Mouse (Mus musculus) intestine, embryonic 15.5 days (tissue): ENCODE measurements around the gene Ifi208. TPM values are rescaled to one million over a fixed set of nuclear protein-coding genes. Genes with fewer than 3 reads are reported as not detected.
"Not testable (repeated sequence)": the region's sequence is repeated elsewhere in the genome, so short reads cannot be mapped to it uniquely, and the experiment has no call there.

Source experiments
- ATAC-seq: fragments of 200-750 bp; cut with Nextera tagmentation; 2 replicates; pipeline ENCODE4 v1.8.0; 2017; ENCODE audit warnings: moderate TSS enrichment, moderate library complexity
- H3K27ac ChIP-seq: fragments of 300-500 bp; sonication (generic); 2 replicates; pipeline ENCODE4 v1.5.1; 2015; ENCODE audit warnings: mild to moderate bottlenecking, inconsistent platforms
- H3K27me3 ChIP-seq: fragments of 300-500 bp; sonication (generic); replicated peaks from 2 replicates; pipeline ENCODE4 v1.6.1; 2015; ENCODE audit warnings: inconsistent platforms
- H3K36me3 ChIP-seq: fragments of 300-500 bp; sonication (generic); 2 replicates; pipeline ENCODE4 v1.6.1; 2015; ENCODE audit warnings: inconsistent platforms
- H3K4me1 ChIP-seq: fragments of 300-500 bp; sonication (generic); replicated peaks from 2 replicates; pipeline ENCODE4 v1.6.1; 2015; ENCODE audit warnings: inconsistent platforms
- H3K4me2 ChIP-seq: fragments of 300-500 bp; sonication (generic); replicated peaks from 2 replicates; pipeline ENCODE4 v1.6.1; 2015; ENCODE audit warnings: mild to moderate bottlenecking, inconsistent platforms
- H3K4me3 ChIP-seq: fragments of 300-500 bp; sonication (generic); replicated peaks from 2 replicates; pipeline ENCODE4 v1.5.1; 2015; ENCODE audit warnings: inconsistent platforms
- H3K9ac ChIP-seq: fragments of 300-500 bp; sonication (generic); 2 replicates; pipeline ENCODE4 v1.6.1; 2015; ENCODE audit warnings: inconsistent platforms
- H3K9me3 ChIP-seq: fragments of 300-500 bp; sonication (generic); 2 replicates; pipeline ENCODE4 v1.6.1; 2016; ENCODE audit warnings: inconsistent platforms
- WGBS: fragments of 180-500 bp; shearing (Covaris S2); methylation state at CpG from one replicate; pipeline ENCODE4 v1.1.7; 2015; 5-methylcytosine and 5-hydroxymethylcytosine counted together
- polyA plus RNA-seq: library from polyadenylated mRNA; unstranded; fragments of >200 nt; fragmentation: Nextera tagmentation; extraction: Ambion mirVana; gene quantifications from 2 replicates; pipeline ENCODE4 v1.2.1, GENCODE M21; 2015

Gene Ifi208
- polyA plus RNA-seq = 0.05 and 0.08 TPM in 2 replicates

DNA sequence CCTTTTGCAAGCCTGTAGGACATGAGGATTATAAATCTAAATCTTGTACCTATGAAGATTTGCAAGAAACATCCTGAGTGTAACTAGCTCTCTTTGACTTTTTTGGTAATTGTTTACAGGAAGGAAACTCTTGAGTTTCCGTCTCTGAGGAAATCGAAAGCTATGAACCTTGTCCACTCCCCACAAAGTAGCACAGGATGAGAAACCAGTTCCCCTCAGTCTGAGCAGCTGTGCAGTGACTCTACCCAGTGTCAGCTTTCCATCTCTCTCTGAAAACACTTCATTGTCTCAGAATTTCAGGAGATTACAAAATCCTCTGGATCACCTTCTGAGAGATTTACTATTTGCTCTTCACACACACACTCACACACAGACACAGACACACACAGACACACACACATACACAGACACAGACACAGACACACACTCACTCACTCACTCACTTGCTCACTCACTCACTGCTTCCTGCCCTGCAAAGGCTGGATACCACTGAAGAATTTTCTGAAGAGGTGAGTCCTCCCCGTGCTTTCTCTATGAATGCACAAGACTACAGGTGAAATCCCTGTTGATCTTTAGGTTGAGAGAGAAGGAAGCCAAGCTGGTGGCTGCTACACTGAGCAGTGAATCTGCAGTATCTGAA, at the start of gene Ifi208:
Gene Ifi208 (plus strand): TSS at position 218 of the 640 bp plus-strand sequence.
- not testable (repeated sequence) for H3K9ac ChIP-seq, H3K4me2 ChIP-seq, H3K27me3 ChIP-seq, ATAC-seq, H3K9me3 ChIP-seq, H3K4me3 ChIP-seq, H3K36me3 ChIP-seq, H3K27ac ChIP-seq, H3K4me1 ChIP-seq
- 34% methylated on average over 3 of the region's 3 CpGs for WGBS

DNA sequence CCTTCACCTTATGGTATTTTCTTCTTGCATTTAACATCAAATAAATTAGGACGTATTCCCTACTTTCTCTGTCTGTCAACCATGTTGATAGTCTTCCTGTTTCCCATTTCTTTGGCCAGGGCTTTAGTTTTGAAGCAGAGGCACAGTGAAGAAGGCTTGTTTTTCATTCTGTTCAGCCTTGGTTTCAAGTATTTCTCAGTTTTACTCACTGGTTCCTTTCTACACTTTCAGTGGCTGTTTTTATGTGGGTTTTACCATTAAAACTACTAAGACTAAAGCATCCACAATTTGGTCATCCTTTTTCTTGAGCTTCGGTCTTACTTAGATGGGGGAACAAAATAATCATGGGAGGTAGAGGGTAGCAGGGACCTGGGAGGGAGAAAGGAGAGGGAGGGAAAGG, 49.4 kb upstream of the Ifi208 start:
- Histone ChIP-seq H3K9ac (no peak overlapping the region), H3K9me3 (no peaks in the 10 kb centered on the region), H3K4me3 (no peak overlapping the region), H3K36me3 (no peaks in the 10 kb centered on the region), H3K27me3 (no peaks in the 10 kb centered on the region), H3K4me2 (no peak overlapping the region), H3K27ac (no peak overlapping the region), H3K4me1 (no peaks in the 10 kb centered on the region)
- WGBS = 80% methylated on average over 2 of the region's 2 CpGs
- no peak for ATAC-seq

DNA sequence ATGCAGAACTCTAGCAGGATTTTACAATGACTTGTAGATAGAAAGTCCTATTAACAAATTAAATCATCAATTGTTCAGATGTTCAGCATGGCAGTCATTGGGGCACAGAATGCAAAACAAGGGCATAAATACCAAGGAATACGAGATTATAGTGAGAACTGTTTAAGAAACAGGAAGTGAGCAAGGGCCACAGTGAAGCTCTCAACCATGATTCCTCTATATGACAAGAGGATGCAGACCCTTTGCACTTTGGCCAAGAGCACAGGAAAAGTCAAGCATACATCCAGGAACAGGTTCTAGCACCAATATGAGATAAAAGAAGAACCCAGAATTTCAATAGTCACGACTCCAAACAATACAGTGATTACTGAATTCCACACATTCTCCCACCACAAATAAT, 46.8 kb upstream of the Ifi208 start:
- no peak overlapping the region for H3K4me2 ChIP-seq
- no peak for ATAC-seq
- H3K9ac ChIP-seq = no peak overlapping the region
- H3K27me3 ChIP-seq = no peaks in the 10 kb centered on the region
- H3K4me3 ChIP-seq = no peak overlapping the region
- 71% methylated on average over 2 of the region's 2 CpGs for WGBS
- H3K36me3 ChIP-seq = no peaks in the 10 kb centered on the region
- no peaks in the 10 kb centered on the region for H3K4me1 ChIP-seq
- no peaks in the 10 kb centered on the region for H3K9me3 ChIP-seq
- H3K27ac ChIP-seq = no peak overlapping the region

DNA sequence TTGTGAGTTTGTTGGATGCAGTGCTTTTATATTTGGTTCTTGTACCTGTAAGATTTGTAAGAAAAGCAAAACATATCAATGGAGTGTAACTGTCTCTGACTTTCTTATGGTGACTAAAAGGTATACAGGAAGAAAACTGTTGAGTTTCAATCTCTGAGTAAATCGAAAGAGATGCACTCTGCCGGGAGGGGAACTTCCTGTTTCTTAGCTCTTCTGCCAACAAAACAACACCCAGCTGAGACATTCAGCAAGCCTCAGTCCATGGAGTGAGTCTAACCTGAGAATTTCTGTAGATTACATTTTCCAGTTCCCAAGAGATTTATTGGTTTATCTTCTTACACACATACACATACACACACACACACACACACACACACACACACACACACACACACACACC, 42.9 kb upstream of the Ifi208 start, which contains the start of gene Ifi209:
Gene Ifi209 (plus strand): TSS at position 296 of the 400 bp plus-strand sequence.
- H3K36me3 ChIP-seq, ATAC-seq, H3K9ac ChIP-seq, H3K9me3 ChIP-seq, H3K27ac ChIP-seq, H3K4me3 ChIP-seq, H3K4me2 ChIP-seq, H3K27me3 ChIP-seq, H3K4me1 ChIP-seq: not testable (repeated sequence)
- 83% methylated on average over 2 of the region's 2 CpGs for WGBS

DNA sequence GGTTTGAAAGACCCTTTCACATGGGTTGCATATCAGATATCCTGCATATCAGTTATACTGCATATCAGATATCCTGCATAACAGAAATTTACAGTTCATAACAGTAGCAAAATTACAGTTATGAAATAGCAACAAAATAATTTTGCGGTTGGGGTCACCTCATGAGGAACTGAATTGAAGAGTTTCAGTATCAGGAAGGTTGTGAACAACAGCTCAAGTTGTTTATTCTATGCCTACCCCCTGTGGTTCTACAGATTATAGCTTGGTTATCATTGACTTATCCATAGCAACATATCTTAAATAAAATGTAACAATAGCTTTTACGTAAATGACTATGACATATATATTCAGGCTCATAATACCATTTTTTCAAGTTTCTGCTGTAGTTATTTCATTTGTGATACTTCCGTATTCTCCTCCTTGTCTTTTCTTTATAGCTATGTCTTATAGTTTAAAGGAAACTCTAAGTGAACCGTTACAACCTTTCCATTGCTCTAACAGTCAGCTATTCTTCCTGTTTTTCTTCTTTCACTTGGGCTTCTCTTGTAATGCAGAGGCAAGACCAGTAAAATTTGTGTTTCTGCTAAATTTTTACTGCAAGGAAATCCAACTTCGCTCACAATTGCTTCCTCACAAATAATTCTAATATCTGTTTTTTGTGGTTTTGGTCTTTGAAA, 39.4 kb upstream of the Ifi208 start:
- 90% methylated on average over 5 of the region's 5 CpGs for WGBS
- ATAC-seq = no peak
- H3K27ac ChIP-seq = no peak overlapping the region
- no peak overlapping the region for H3K9ac ChIP-seq
- no peaks in the 10 kb centered on the region for H3K36me3 ChIP-seq
- H3K4me3 ChIP-seq = no peak overlapping the region
- no peak overlapping the region for H3K4me2 ChIP-seq
- H3K9me3 ChIP-seq = no peaks in the 10 kb centered on the region
- H3K27me3 ChIP-seq = no peaks in the 10 kb centered on the region
- H3K4me1 ChIP-seq = no peaks in the 10 kb centered on the region

DNA sequence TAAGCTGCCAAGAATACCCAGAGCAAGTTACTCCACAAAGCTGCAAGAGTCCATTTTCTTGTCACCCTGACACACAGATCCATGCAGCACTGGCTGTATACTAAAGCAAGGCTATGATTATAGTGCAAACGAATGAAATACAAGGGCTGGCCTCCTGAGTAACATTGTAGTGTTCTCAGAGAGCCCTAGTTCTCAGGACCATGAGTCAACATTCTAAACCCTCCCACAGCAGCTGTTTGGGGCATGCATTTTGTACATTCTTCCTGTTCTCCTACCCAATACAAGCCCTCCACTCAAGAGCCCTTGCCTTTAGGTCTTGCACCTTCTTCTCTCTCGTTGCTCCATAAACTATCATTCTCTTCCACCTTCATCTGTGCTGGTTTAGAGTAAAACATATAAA, 28.1 kb upstream of the Ifi208 start:
- Histone ChIP-seq H3K27me3 (no peaks in the 10 kb centered on the region), H3K27ac (no peak overlapping the region), H3K36me3 (no peaks in the 10 kb centered on the region), H3K4me2 (no peak overlapping the region), H3K9me3 (no peaks in the 10 kb centered on the region), H3K4me1 (no peaks in the 10 kb centered on the region), H3K9ac (no peak overlapping the region), H3K4me3 (no peak overlapping the region)
- no peak for ATAC-seq
- 83% methylated on average over 2 of the region's 2 CpGs for WGBS

DNA sequence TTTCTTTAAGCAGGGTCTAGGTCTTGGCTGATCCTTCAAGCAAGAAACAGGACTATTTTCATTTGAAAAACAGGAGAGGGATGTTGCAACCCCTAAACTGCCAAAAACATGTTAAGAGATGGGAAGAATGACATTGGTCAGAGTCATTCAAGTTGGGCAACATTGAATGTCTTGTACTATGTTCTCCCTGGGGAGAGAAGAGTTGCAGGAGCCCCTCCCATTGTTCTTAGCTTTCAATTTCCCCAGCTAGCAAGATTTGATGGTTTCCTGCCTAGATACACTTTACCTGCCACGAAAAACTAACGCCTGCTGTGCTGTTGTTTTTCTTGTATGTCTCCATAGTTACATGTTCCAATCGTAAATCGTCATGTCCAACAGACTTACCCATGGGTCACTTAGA, 15.5 kb upstream of the Ifi208 start:
- Histone ChIP-seq H3K4me3 (no peak overlapping the region), H3K36me3 (no peaks in the 10 kb centered on the region), H3K4me2 (no peak overlapping the region), H3K27ac (no peak overlapping the region), H3K4me1 (no peaks in the 10 kb centered on the region), H3K9me3 (no peaks in the 10 kb centered on the region), H3K9ac (no peak overlapping the region), H3K27me3 (no peaks in the 10 kb centered on the region)
- WGBS = 75% methylated on average over 4 of the region's 4 CpGs
- ATAC-seq = no peak

DNA sequence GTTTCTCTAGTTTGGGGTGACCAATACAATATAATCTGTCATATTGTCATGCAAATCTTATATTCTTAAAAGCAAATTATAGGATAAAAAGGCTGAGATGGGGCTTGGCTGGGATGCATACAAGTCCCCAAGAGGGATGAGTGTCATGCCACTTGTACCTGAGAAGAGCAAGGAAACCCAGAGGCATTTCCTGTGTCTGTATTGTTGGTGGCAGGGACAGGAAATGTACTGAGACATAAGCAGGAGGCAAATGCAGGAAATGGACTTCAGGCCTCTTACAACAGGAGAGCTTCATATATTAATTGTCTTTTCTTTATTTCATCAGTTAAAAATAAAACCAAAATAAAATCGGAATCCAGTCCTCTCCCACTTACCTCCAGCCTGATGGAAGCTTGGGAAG, 5.1 kb downstream of the Ifi208 start:
- not testable (repeated sequence) for H3K4me3 ChIP-seq, H3K9me3 ChIP-seq, H3K36me3 ChIP-seq, H3K27me3 ChIP-seq, H3K27ac ChIP-seq, H3K9ac ChIP-seq, H3K4me2 ChIP-seq, ATAC-seq, H3K4me1 ChIP-seq
- 78% methylated on average over 1 of the region's 1 CpGs for WGBS

DNA sequence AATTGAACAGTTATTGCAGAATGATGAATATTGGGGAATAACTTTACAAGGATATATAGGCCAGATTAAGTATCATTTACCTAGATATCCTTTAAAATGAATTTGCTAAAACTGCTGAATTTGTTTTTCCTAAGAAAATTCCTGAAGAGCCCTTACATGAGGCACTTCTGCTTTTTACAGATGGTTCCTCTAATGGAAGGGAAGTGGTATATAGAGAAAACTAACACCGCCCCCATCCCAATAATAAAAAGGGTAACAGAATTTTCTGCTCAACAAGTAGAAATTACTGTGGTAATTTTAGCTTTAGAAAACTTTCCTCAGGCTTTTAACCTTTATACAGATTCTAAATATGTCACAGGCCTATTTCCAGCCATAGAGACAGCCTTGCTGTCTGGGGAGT, 20.8 kb downstream of the Ifi208 start:
- Histone ChIP-seq H3K27ac (no peak overlapping the region), H3K27me3 (no peaks in the 10 kb centered on the region), H3K4me3 (no peak overlapping the region), H3K4me2 (no peak overlapping the region), H3K36me3 (no peaks in the 10 kb centered on the region), H3K9me3 (no peaks in the 10 kb centered on the region), H3K4me1 (no peaks in the 10 kb centered on the region), H3K9ac (no peak overlapping the region)
- ATAC-seq = no peak
- WGBS = 89% methylated on average over 1 of the region's 1 CpGs

DNA sequence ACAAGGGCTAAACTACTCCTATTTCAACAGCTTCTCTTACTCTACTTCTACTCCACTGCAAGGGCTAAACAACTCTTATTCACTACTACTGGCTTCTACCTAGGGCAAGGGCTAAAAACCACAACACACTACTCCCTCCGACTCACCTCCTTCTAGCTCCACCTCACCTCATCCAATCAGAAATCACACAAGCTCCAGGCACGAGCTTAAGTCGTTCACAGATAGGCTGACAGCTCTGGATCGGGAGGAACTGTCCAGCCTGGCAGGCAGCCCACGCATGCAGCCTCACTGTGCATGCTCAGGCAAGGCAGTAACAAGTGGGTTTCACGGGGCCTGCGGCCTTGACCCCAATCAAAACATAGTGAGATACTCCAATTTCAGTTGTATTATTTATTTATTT, 59.7 kb downstream of the Ifi208 start:
- Histone ChIP-seq H3K27ac (no peak overlapping the region), H3K4me3 (no peak overlapping the region), H3K27me3 (no peaks in the 10 kb centered on the region), H3K36me3 (no peaks in the 10 kb centered on the region), H3K9ac (no peak overlapping the region), H3K9me3 (no peaks in the 10 kb centered on the region), H3K4me2 (no peak overlapping the region), H3K4me1 (no peaks in the 10 kb centered on the region)
- 11% methylated on average over 7 of the region's 7 CpGs for WGBS
- peak; percentile 25; the same call in 1 of the 2 replicates for ATAC-seq

DNA sequence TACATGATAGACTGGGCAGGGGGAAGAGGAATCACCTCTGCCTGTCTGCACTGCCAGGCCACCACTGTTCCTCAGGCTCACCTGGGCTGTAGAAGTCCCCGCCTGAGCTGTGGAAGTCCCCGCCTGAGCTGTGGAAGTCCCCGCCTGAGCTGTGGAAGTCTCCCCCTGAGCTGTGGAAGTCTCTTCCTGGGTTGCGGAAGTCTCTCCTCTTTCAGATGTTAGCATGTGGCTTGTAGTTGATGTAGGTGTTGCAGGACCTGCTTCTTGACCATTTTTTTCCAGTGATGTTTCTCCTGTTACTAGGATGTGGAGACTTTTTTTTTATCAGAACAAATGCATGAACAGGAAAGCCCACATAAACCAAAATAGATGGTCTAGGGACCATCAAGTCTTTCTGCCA, 61.5 kb downstream of the Ifi208 start:
- WGBS = 83% methylated on average over 4 of the region's 4 CpGs
- not testable (repeated sequence) for H3K27ac ChIP-seq, H3K9ac ChIP-seq, H3K4me3 ChIP-seq, H3K36me3 ChIP-seq, H3K4me2 ChIP-seq, ATAC-seq, H3K4me1 ChIP-seq, H3K27me3 ChIP-seq, H3K9me3 ChIP-seq

DNA sequence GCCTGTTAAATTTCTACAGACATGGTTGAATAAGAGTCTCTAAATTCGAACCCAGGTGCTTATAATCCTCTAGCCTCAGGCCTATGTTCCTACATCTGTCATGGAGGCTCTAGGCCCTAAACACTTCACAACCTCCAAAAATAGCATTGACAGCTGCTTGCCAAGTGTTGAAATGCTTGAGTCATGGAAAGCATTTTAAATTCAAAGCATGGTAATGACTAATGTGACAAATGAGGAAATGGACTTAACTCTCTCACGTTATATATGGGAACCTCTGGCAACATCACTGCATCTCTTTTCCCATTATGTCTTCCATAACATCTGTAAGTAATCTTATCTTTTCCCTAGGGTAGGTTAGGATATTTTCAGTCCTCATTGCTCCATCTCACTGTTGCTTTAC, 63.5 kb downstream of the Ifi208 start:
- no peak for ATAC-seq
- Histone ChIP-seq H3K27ac (no peak overlapping the region), H3K9ac (no peak overlapping the region), H3K4me2 (no peak overlapping the region), H3K36me3 (no peaks in the 10 kb centered on the region), H3K4me1 (no peaks in the 10 kb centered on the region), H3K9me3 (no peaks in the 10 kb centered on the region), H3K4me3 (no peak overlapping the region), H3K27me3 (no peaks in the 10 kb centered on the region)
- WGBS = 74% methylated on average over 2 of the region's 2 CpGs

DNA sequence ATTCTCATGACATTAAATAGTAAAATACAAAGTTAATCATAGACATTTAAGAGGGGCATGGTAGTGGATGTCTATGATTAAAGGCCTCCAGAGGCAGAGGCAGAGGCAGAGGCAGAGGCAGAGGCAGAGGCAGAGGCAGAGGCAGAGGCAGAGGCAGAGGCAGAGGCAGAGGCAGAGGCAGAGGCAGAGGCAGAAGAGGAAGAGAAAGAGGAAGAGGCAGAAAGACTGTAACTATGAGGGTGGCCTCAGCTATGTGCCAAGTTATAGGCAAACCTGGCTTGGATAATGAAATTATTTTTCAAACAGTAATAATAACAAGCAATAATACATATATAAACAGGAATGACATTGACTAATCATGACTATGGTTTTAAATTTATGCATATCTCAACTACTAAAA, 67.1 kb downstream of the Ifi208 start:
- no peak for ATAC-seq
- no peaks in the 10 kb centered on the region for H3K4me1 ChIP-seq
- H3K9ac ChIP-seq = no peak overlapping the region
- no peaks in the 10 kb centered on the region for H3K9me3 ChIP-seq
- H3K27me3 ChIP-seq = no peaks in the 10 kb centered on the region
- no peaks in the 10 kb centered on the region for H3K36me3 ChIP-seq
- no peak overlapping the region for H3K4me3 ChIP-seq
- H3K4me2 ChIP-seq = no peak overlapping the region
- H3K27ac ChIP-seq = no peak overlapping the region
